Mouse (Mus musculus): ENCODE results near the gene Lamtor1. TPM values are rescaled to one million over a fixed set of nuclear protein-coding genes. Genes with fewer than 3 reads are reported as not detected.
"Not testable (repeated sequence)": the region's sequence is repeated elsewhere in the genome, so short reads cannot be mapped to it uniquely, and the experiment has no call there.

The Lamtor1 gene
- total RNA-seq, 1 experiment from 2014 or later = 116 TPM

GRCm38 (mm10) chr7:101900331-101901097, 5.2 kb upstream of the Lamtor1 start:
- DNase-seq = no peak

GRCm38 (mm10) chr7:101901969-101902368, 3.7 kb upstream of the Lamtor1 start:
- DNase-seq = no peak

- DNase-seq = no peak
Measured at GRCm38 (mm10) chr7:101902846-101903245, 2.9 kb upstream of the Lamtor1 start.

GRCm38 (mm10) chr7:101906287-101906681, 580 bp downstream of the Lamtor1 start, which contains the start of gene Tomt:
Tomt (minus strand) TSS chr7:101906359.
- DNase-seq = no peak

- peak; percentile 48 for DNase-seq
Measured at GRCm38 (mm10) chr7:101906696-101907095, 992 bp downstream of the Lamtor1 start.

GRCm38 (mm10) chr7:101908367-101908766, 2.7 kb downstream of the Lamtor1 start:
- no peak for DNase-seq

GRCm38 (mm10) chr7:101910138-101910537, 4.4 kb downstream of the Lamtor1 start:
- peak; percentile 47 for DNase-seq

GRCm38 (mm10) chr7:101911982-101912381, 6.3 kb downstream of the Lamtor1 start:
- no peak for DNase-seq

GRCm38 (mm10) chr7:101918071-101918470, 12.4 kb downstream of the Lamtor1 start:
- peak; percentile 76 for DNase-seq

GRCm38 (mm10) chr7:101925892-101926291, 20.2 kb downstream of the Lamtor1 start:
- not testable (repeated sequence) for DNase-seq

- peak; percentile 52 for DNase-seq
Measured at GRCm38 (mm10) chr7:101928093-101928492, 22.4 kb downstream of the Lamtor1 start.

GRCm38 (mm10) chr7:101932551-101932950, 26.8 kb downstream of the Lamtor1 start:
- no peak for DNase-seq

GRCm38 (mm10) chr7:101933300-101933699, 27.6 kb downstream of the Lamtor1 start:
- peak; percentile 47 for DNase-seq

GRCm38 (mm10) chr7:101933751-101934240, 28.1 kb downstream of the Lamtor1 start, which contains the start of the genes Lrrc51 and Numa1:
Lrrc51 (minus strand) TSS chr7:101933895.
Numa1 (plus strand) TSS chr7:101934111.
- DNase-seq = peak; percentile 98

GRCm38 (mm10) chr7:101935957-101936356, 30.3 kb downstream of the Lamtor1 start:
- no peak for DNase-seq

- no peak for DNase-seq
Measured at GRCm38 (mm10) chr7:101936996-101937395, 31.3 kb downstream of the Lamtor1 start.

- DNase-seq = no peak
Measured at GRCm38 (mm10) chr7:101937569-101937968, 31.9 kb downstream of the Lamtor1 start.

- DNase-seq = no peak
Measured at GRCm38 (mm10) chr7:101938348-101938747, 32.6 kb downstream of the Lamtor1 start.

- no peak for DNase-seq
Measured at GRCm38 (mm10) chr7:101939758-101940157, 34.1 kb downstream of the Lamtor1 start.

GRCm38 (mm10) chr7:101949008-101949407, 43.3 kb downstream of the Lamtor1 start:
- DNase-seq = not testable (repeated sequence)

- no peak for DNase-seq
Measured at GRCm38 (mm10) chr7:101951648-101952047, 45.9 kb downstream of the Lamtor1 start.

- DNase-seq = no peak
Measured at GRCm38 (mm10) chr7:101952098-101952497, 46.4 kb downstream of the Lamtor1 start.

- no peak for DNase-seq
Measured at GRCm38 (mm10) chr7:101954163-101954562, 48.5 kb downstream of the Lamtor1 start.

GRCm38 (mm10) chr7:101955276-101955675, 49.6 kb downstream of the Lamtor1 start:
- no peak for DNase-seq

Data from adrenal gland, postnatal 14 days (tissue).